In the genomic region with DNA sequence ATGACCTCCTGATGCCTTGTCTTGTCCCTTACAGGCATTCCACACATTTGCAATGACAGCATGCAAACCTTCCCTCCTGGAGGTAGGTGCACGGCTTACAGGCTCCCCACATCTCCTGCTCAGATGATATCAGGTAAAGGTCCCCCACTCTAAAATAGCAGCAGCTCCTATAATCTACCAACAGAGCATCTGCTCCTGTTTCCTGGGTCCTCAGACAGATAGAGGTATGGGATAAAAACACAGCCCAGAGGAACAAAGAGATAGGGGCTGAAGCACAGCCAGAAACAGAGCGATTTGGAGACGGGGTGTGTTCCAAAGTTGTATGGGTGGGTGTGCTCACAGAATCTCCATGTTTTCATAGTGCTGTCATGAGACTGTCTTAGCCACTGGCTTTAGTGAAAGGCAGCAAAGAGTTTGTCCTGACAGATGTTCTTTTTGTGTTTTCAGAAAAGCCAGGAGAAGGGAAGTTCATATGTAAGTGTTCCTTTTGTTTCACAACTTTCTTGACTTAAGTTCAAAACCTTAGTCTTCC, we compare ENCODE assay signal across 1 mouse cellular context.
TF ChIP-seq lines count a peak whose summit lies in the region.

No protein-coding gene starts in this region.

TF ChIP-seq in MEL, 35 proteins besides CTCF, POLR2A, EP300 and RAD21:
- TF ChIP-seq ZNF384 (IDR thresholded peaks at IDR 0.05; ENCODE audit: low read depth, low read length) (no peak), ELF1 (IDR thresholded peaks at IDR 0.05; ENCODE audit: low read depth, low read length) (peak; percentile 15; the same call in 1 of the 2 replicates), GATA1 (IDR thresholded peaks at IDR 0.05; ENCODE audit: low read depth, low read length) (peak; percentile 64), NRF1 (IDR thresholded peaks at IDR 0.05; ENCODE audit: insufficient read depth, low read depth, low read length, poor library complexity, severe bottlenecking) (no peak), ZC3H11A (IDR thresholded peaks at IDR 0.05; ENCODE audit: low read depth, low read length) (no peak), TCF12 (IDR thresholded peaks at IDR 0.05; ENCODE audit: low read depth, low read length) (peak; percentile 85), CHD2 (IDR thresholded peaks at IDR 0.05; ENCODE audit: low read length) (no peak), MXI1 (IDR thresholded peaks at IDR 0.05; ENCODE audit: low read depth, low read length) (peak; percentile 34; the same call in 1 of the 2 replicates), HCFC1 (IDR thresholded peaks at IDR 0.05; ENCODE audit: low read depth, low read length) (no peak), SIN3A (IDR thresholded peaks at IDR 0.05; ENCODE audit: low read length) (peak; percentile 67; the same call in 1 of the 2 replicates), ETS1 (IDR thresholded peaks at IDR 0.05; ENCODE audit: low read depth, low read length) (peak; percentile 79), POLR2AphosphoS5 (IDR thresholded peaks at IDR 0.05; ENCODE audit: borderline replicate concordance, low read depth, low read length) (no peak), RCOR1 (IDR thresholded peaks at IDR 0.05; ENCODE audit: low read depth, low read length) (peak; percentile 72), TBP (IDR thresholded peaks at IDR 0.05; ENCODE audit: low read depth, low read length) (no peak), MAX (IDR thresholded peaks at IDR 0.05; ENCODE audit: low read length) (0 out of 2 replicates have a peak, but pooled peaks have one; percentile 20)
TF ChIP-seq in MEL: peak in this region for 8.
